Mouse (Mus musculus) E14TG2a.4 (cell line): ENCODE measurements around the gene St3gal3.

ENCODE experiments used
- CTCF ChIP-seq: conservative IDR thresholded peaks from 2 replicates; pipeline ENCODE4 v1.5.1; 2014; ENCODE audit warnings: low read length
- NANOG ChIP-seq: IDR thresholded peaks from 2 replicates; pipeline ENCODE4 v1.6.1; 2014; ENCODE audit warnings: borderline replicate concordance, low read length, mixed read lengths

DNA sequence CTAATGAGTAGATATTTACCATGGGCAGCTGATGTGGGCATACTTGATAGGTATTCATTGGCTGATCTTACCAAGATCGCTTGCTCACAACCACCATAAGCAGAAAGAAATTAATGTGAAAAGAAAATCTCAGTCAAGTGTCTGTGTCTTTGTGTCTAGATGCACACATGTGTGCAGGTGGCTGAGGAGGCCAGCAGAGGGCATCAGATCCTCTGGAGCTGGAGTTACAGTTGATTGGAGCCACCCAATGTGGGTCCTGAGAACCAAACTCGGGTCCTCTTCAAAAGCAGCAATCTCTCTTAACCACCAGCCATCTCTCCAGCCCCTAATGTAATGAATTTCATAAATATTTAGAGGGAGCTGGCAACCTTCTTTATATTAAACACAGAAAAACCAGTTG, 99.6 kb downstream of the St3gal3 start:
- TF ChIP-seq CTCF, result peak; percentile 44
- TF ChIP-seq NANOG, result no peak
